In the genomic region with DNA sequence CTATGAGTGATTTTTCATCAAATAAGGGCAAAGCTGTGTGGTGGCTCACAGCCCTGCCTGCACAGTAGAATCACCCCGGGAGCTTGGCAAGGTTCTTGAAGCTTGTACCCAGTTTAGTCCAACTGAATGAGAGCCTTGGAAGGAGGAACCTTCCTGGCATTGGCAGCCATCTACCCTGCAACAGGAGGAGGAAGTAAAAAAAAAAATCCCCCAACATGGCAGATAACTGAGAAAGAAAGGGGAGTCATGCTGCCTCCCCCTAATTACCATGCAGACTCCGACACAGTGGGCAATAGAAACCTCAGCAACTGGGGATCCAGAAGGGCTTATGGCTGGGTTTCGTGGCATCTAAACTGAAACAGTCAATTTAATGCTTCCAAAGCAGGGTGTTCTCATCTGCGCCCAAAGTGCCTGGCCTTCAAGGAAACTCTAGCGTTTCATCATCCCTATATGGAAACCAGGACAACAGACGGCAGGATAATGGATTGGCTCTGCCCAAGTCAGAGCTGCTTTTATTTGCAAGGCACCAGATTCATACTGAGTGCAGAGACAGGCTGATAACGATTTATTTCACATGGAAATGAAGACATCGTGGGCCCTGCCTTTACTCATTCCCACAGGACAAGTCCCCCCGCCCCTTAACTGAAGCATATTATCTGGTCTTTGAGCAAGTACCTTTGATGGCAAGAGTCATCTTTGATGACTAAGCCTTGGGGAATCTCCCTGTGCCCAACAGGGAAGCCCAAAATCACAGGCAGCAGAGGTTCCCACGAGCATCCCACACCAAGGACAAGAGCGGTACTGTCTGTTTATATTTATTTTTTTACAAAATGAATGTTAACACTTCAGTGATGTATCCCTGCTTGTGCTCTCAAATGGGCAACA, we compare ENCODE assay signal across 10 mouse cellular contexts. TPM values are rescaled to one million over a fixed set of nuclear protein-coding genes. Genes with fewer than 3 reads are reported as not detected.
DNase-seq lines count a peak whose midpoint lies in the region; ATAC-seq and TF ChIP-seq lines count a peak whose summit lies in the region.
"Had no signal": no experiment of that assay in that cellular context is flagged by ENCODE, and none has a peak within 500 bp of the region (broad histone marks: within the 10 kb centered on the region; RNA-seq: fewer than 3 reads in every experiment).

No protein-coding gene starts in this region.

- H3K36me3 ChIP-seq in lung, postnatal 0 days (ENCODE audit: insufficient read depth, low read length): no peaks in the 10 kb centered on the region
- H3K36me3 ChIP-seq: heart, embryonic 15.5 days had no signal

- TF ChIP-seq EP300 in lung, postnatal 0 days (IDR thresholded peaks at IDR 0.05): no peak

- no peak overlapping the region for H3K9ac ChIP-seq in lung, postnatal 0 days (replicated peaks; ENCODE audit: low read depth)
- H3K9ac ChIP-seq: heart, embryonic 15.5 days had no signal

- no peaks in the 10 kb centered on the region for H3K9me3 ChIP-seq in lung, postnatal 0 days (ENCODE audit: low read length)
- H3K9me3 ChIP-seq: heart, embryonic 15.5 days had no signal

- intact Hi-C loops in heart, postnatal 14 days (cut with DNase I): no loop called here

- H3K27ac ChIP-seq in lung, postnatal 0 days (ENCODE audit: low read length): no peak overlapping the region
- H3K27ac ChIP-seq: heart, embryonic 15.5 days had no signal

- H3K27me3 ChIP-seq in lung, postnatal 0 days (replicated peaks; ENCODE audit: insufficient read depth, low read length): no peaks in the 10 kb centered on the region
- H3K27me3 ChIP-seq: heart, embryonic 15.5 days had no signal

- no peak for TF ChIP-seq CTCF in lung, postnatal 0 days (IDR thresholded peaks at IDR 0.05)

- H3K4me2 ChIP-seq in lung, postnatal 0 days (replicated peaks; ENCODE audit: low read depth, low read length): peak overlapping the region; percentile 39; the same call in 1 of the 2 replicates

- no peak overlapping the region for H3K4me3 ChIP-seq in lung, postnatal 0 days (ENCODE audit: low read depth, low read length)
- H3K4me3 ChIP-seq: heart, embryonic 15.5 days had no signal

- DNase-seq in lung, postnatal 0 days (ENCODE audit: low spot score): no peak
- DNase-seq in lung, postnatal 25 days (ENCODE audit: low spot score): no peak
- peak; percentile 77 for DNase-seq in cerebellum, adult 9-10 months
- peak; percentile 9 to 57 for DNase-seq in layer of hippocampus, adult 18-20 months (ENCODE audit: low spot score in 2 of 2)
- DNase-seq in right cerebral cortex, postnatal 4 days: peak; percentile 33
- DNase-seq in spleen, postnatal 4 days (ENCODE audit: low spot score in 2 of 2): no peak
- DNase-seq in heart, adult 9 months (ENCODE audit: low spot score in 2 of 2): no peak
- no peak for DNase-seq in heart, postnatal 14 days
- DNase-seq: thymus, adult 18-20 months had no signal

- 50% methylated on average over 11 of the region's 11 CpGs for WGBS in lung, postnatal 0 days

- ATAC-seq in lung, postnatal 0 days: no peak

- no peaks in the 10 kb centered on the region for H3K4me1 ChIP-seq in lung, postnatal 0 days (ENCODE audit: insufficient read depth, low read depth, low read length)

RNA-seq across cellular contexts. Expression of gene Atl2, which starts 52.9 kb away (rescaled TPM):
- polyA plus RNA-seq in lung, postnatal 0 days (2015; fragmentation: Nextera tagmentation; extraction: Ambion mirVana): 19.3 and 22.8 TPM in 2 replicates
- 10 to 100 TPM; 49.9 to 56.0 TPM for total RNA-seq in layer of hippocampus, adult 18-20 months (2021)
- total RNA-seq in heart, postnatal 14 days (2021): 10 to 100 TPM; 34.0 to 36.9 TPM

Comparison
In these comparisons a context has a peak if more than half of its experiments do, and no peak if none do; other contexts are left out.
1. DNase-seq: peak in cerebellum, adult 9-10 months (single experiment), layer of hippocampus, adult 18-20 months (2 of 2) and right cerebral cortex, postnatal 4 days (single experiment); none in lung, postnatal 0 days (single experiment), lung, postnatal 25 days (single experiment), spleen, postnatal 4 days (0 of 2), heart, adult 9 months (0 of 2) and heart, postnatal 14 days (0 of 2).